Mouse (Mus musculus): ENCODE results near the gene Plod1.

Plod1 gene

GRCm38 (mm10) chr4:147936331-147936954 is at the start of gene Plod1:
Gene Plod1 (minus strand): TSS chr4:147936767.
- peak; percentile 47 to 58 for DNase-seq (ENCODE audit: low spot score in 2 of 2)

GRCm38 (mm10) chr4:147985205-147986132 is 48.9 kb upstream of the Plod1 start, which contains the start of gene Nppb:
Gene Nppb (plus strand): TSS chr4:147985788.
- no peak for DNase-seq (ENCODE audit: low spot score in 2 of 2)

- DNase-seq (ENCODE audit: low spot score in 2 of 2): no peak
Measured at GRCm38 (mm10) chr4:147979441-147979860, 42.9 kb upstream of the Plod1 start.

- no peak for DNase-seq (ENCODE audit: low spot score in 2 of 2)
Measured at GRCm38 (mm10) chr4:147978391-147978790, 41.8 kb upstream of the Plod1 start.

- no peak for DNase-seq (ENCODE audit: low spot score in 2 of 2)
Measured at GRCm38 (mm10) chr4:147977726-147978125, 41.2 kb upstream of the Plod1 start.

GRCm38 (mm10) chr4:147976237-147976636 is 39.7 kb upstream of the Plod1 start:
- no peak for DNase-seq (ENCODE audit: low spot score in 2 of 2)

- DNase-seq (ENCODE audit: low spot score in 2 of 2): no peak
Measured at GRCm38 (mm10) chr4:147969337-147969736, 32.8 kb upstream of the Plod1 start.

- no peak for DNase-seq (ENCODE audit: low spot score in 2 of 2)
Measured at GRCm38 (mm10) chr4:147968816-147969215, 32.2 kb upstream of the Plod1 start.

- no peak for DNase-seq (ENCODE audit: low spot score in 2 of 2)
Measured at GRCm38 (mm10) chr4:147965712-147966111, 29.1 kb upstream of the Plod1 start.

- no peak for DNase-seq (ENCODE audit: low spot score in 2 of 2)
Measured at GRCm38 (mm10) chr4:147963623-147964022, 27.1 kb upstream of the Plod1 start.

- DNase-seq (ENCODE audit: low spot score in 2 of 2): no peak
Measured at GRCm38 (mm10) chr4:147962781-147963180, 26.2 kb upstream of the Plod1 start.

GRCm38 (mm10) chr4:147959881-147960831 is 23.6 kb upstream of the Plod1 start:
- DNase-seq (ENCODE audit: low spot score in 2 of 2): peak; percentile 46 to 52

- DNase-seq (ENCODE audit: low spot score in 2 of 2): no peak
Measured at GRCm38 (mm10) chr4:147957141-147957540, 20.6 kb upstream of the Plod1 start.

- DNase-seq (ENCODE audit: low spot score in 2 of 2): no peak
Measured at GRCm38 (mm10) chr4:147953590-147953989, 17.0 kb upstream of the Plod1 start.

GRCm38 (mm10) chr4:147947511-147947910 is 10.9 kb upstream of the Plod1 start:
- DNase-seq (ENCODE audit: low spot score in 2 of 2): no peak

- DNase-seq (ENCODE audit: low spot score in 2 of 2): no peak
Measured at GRCm38 (mm10) chr4:147943005-147943404, 6.4 kb upstream of the Plod1 start.

GRCm38 (mm10) chr4:147941045-147942020 is 4.8 kb upstream of the Plod1 start:
- DNase-seq (ENCODE audit: low spot score in 2 of 2): peak; percentile 36 to 39

- DNase-seq (ENCODE audit: low spot score in 2 of 2): peak; percentile 68 to 78
Measured at GRCm38 (mm10) chr4:147940576-147941044, 4.0 kb upstream of the Plod1 start, which contains the start of gene 2510039O18Rik. Gene 2510039O18Rik (plus strand): TSS chr4:147940895.

- no peak for DNase-seq (ENCODE audit: low spot score in 2 of 2)
Measured at GRCm38 (mm10) chr4:147940111-147940510, 3.5 kb upstream of the Plod1 start.
